Mouse (Mus musculus) kidney, embryonic 16.5 days (tissue): ENCODE data around the gene Ltf. TPM values are rescaled to one million over a fixed set of nuclear protein-coding genes. Genes with fewer than 3 reads are reported as not detected.

Source experiments
- polyA plus RNA-seq: library from polyadenylated mRNA; unstranded; fragments of >200 nt; fragmentation: Nextera tagmentation; extraction: Ambion mirVana; gene quantifications from 2 replicates; pipeline ENCODE4 v1.2.1, GENCODE M21; 2015

The Ltf gene
- polyA plus RNA-seq, 1 experiment from 2014 or later: 1.8 TPM

Other genes starting within 250 kb of the Ltf start
- not detected in 2 replicates for gene Prss42, start 221.1 kb upstream of the Ltf start, polyA plus RNA-seq
- gene Prss44, start 205.3 kb upstream of the Ltf start, polyA plus RNA-seq: not detected in 2 replicates
- gene Prss43, start 192.6 kb upstream of the Ltf start, polyA plus RNA-seq: not detected in 2 replicates
- gene Prss45, start 184.7 kb upstream of the Ltf start, polyA plus RNA-seq: not detected in 2 replicates
- gene Prss46, start 174.8 kb upstream of the Ltf start, polyA plus RNA-seq: not detected in 2 replicates
- gene Prss50, start 161.3 kb upstream of the Ltf start, polyA plus RNA-seq: 0.48 and 0.94 TPM in 2 replicates
- gene Als2cl, start 139.4 kb upstream of the Ltf start, polyA plus RNA-seq: 5.8 and 6.1 TPM in 2 replicates
- gene Tmie, start 139.2 kb upstream of the Ltf start, polyA plus RNA-seq: 1.9 and 2.1 TPM in 2 replicates
- gene Fam240a, start 102.4 kb upstream of the Ltf start, polyA plus RNA-seq: not detected in 2 replicates
- gene Tdgf1, start 73.1 kb upstream of the Ltf start, polyA plus RNA-seq: not detected in 2 replicates
- 0.18 and 0.21 TPM in 2 replicates for gene Lrrc2, start 67.7 kb upstream of the Ltf start, polyA plus RNA-seq
- 0.44 and 1.2 TPM in 2 replicates for gene Rtp3, start 28.7 kb upstream of the Ltf start, polyA plus RNA-seq
- gene Ccrl2, start 38.2 kb downstream of the Ltf start, polyA plus RNA-seq: 0.96 and 1.2 TPM in 2 replicates
- 37.8 and 38.2 TPM in 2 replicates for gene Lrrfip2, start 98.3 kb downstream of the Ltf start, polyA plus RNA-seq